Mouse (Mus musculus) heart, adult 2 months (tissue): ENCODE results near the gene Traf4.

Experiments used
- EP300 ChIP-seq: fragments of 200-500 bp; IDR thresholded peaks from 2 replicates; pipeline ENCODE4 v1.6.1; 2011; ENCODE audit warnings: low read depth, low read length, control low read depth; ENCODE audit not compliant: insufficient read depth
- POLR2A ChIP-seq: fragments of 200-500 bp; IDR thresholded peaks from 2 replicates; pipeline ENCODE4 v1.6.1; 2011; ENCODE audit warnings: mild to moderate bottlenecking, low read depth, low read length, control low read depth; ENCODE audit not compliant: insufficient read depth

- TF ChIP-seq POLR2A = no peak
- TF ChIP-seq EP300 = no peak
Observed at GRCm38 (mm10) chr11:78125691-78126090, 39.7 kb downstream of the Traf4 start.
